Mouse (Mus musculus): ENCODE data around the gene Hcrtr2. TPM values are rescaled to one million over a fixed set of nuclear protein-coding genes. Genes with fewer than 3 reads are reported as not detected.

Gene Hcrtr2
- total RNA-seq (2021): not detected
- long read RNA-seq, experiment 1: 0 reads
- long read RNA-seq, experiment 2: 0 reads

DNA sequence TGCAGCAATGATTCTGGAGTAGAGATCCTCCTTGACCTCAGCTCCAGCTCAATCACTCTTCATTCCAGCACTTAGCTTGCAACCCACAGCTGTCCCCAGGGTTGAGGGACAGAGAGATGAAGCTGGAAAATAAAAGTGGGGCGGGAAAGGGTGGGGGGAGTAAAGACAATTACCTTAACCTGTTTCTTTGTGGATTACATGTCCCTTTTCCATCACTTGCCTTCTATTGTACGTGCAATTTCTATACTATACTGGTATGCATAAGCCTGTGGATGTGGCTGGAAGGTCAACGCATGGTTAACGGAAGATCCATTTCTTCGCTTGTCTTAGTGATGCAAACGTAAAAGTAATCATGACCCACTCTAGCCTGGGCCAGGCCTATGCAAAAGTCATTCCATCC is at the start of gene Hcrtr2:
TSS of gene Hcrtr2 (minus strand) at position 101 of the 400 bp plus-strand sequence.
- intact Hi-C loops (cut with DNase I): no loop called here
- DNase-seq: no peak

DNA sequence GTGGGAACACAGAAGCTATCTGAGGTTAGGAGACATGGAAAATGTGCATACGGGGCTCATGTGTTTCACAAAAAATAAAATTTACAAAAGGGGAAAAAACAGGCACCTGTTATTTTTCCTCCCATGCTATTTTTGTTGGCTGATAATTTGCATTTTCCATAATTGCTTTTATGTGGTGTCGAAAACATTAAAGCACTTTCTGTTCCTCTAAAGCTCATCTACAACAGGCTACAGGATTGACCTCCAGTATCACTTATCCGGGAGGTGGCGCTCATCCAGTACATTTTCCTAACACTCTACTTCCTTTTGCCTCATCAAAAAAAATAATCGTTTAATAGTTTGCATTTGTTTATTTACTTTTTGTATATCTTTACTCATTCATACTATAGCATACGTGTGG is 41.2 kb upstream of the Hcrtr2 start:
- no peak for DNase-seq
- intact Hi-C loops (cut with DNase I): no loop called here

DNA sequence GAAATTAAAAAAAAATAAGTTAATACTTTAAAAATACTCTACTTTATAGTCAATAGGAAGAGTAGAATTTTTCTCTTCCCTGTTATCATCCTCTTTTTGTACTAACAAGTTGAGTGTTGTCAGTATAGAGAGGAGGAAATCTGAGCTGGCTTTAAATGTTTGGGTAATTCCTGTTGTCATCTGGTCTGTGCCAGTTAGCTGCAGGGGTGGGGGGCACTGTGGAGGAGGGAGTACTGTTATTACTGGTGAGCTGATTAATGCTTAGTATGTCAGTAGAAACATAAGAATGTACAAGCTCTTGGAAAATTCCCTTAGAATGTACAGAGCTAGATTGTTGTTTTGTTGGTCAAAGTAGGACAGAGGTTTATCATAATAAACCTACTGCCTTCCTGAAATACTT is 36.7 kb upstream of the Hcrtr2 start:
- intact Hi-C loops (cut with DNase I): no loop called here

DNA sequence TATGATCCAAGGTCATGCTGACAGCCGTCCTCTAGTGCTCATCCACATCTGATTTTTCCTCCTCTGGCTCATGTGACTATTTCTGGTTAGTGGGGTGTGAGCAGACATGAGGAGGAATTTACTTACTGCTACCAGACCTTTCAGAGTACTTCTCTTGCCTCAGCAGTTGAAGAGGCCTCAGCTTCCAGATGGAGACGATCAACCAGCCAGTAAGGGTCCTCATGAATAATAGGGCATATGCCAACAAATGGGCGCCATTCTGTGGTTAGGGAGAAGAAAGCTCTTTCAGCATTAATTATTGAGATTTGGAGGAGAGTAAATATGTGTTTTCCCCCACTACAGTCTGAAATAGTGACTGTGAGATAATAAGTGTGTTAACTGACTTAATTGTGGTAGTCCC is 28.7 kb upstream of the Hcrtr2 start:
- intact Hi-C loops (cut with DNase I): no loop called here
- DNase-seq: no peak

More for the DNA sequence above, 36.7 kb upstream of the Hcrtr2 start:
- DNase-seq: no peak

DNA sequence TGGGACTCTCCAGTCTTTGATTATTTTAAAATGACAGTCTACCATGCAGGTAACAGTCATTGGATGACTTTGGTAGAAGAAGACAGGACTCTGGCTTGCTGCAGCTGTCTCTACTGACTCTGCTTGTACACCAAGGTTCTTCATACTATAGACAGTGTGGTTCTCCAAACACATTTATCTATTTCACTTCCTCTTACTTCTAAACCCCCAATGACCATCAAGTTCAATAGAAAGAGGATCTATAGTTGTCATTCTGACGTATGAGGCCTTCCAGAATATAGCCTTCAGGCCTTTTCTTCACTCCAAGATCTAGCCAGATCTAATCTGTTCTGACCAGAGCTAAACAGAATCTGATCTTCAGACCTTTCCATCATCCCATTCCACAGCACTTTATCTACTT is 23.6 kb upstream of the Hcrtr2 start:
- intact Hi-C loops (cut with DNase I): no loop called here
- no peak for DNase-seq

- intact Hi-C loops (cut with DNase I): no loop called here
Observed at GRCm38 (mm10) chr9:76331081-76331480, 7.4 kb upstream of the Hcrtr2 start.

DNA sequence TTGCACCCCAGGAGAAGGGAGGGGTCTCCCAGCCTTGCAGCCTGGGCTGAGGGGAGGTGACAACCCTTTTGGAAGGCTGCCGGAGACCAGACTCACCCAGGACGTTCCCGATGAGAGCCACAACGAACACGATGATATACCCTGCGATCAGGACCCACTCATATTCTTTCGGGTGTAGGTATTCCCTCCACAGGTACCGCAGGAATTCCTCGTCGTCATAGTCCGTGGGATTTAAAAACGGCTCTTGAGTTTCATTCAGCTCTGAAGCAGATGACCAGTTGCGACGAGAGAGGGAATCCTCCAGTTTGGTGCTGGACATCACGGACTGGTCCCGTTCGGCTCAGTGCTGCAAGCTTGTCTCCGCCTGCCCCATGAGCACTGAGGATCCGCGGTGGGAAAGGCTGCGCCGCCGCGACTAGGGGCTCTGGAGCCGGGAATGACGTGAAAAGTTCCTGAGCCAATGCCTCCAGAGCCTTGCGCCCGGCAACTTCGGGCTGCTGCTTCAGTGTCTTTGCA is 412 bp downstream of the Hcrtr2 start:
- intact Hi-C loops (cut with DNase I): no loop called here
- peak in 1 of 2 experiments; percentile 1 for DNase-seq

More at GRCm38 (mm10) chr9:76331081-76331480, 7.4 kb upstream of the Hcrtr2 start:
- DNase-seq: no peak

DNA sequence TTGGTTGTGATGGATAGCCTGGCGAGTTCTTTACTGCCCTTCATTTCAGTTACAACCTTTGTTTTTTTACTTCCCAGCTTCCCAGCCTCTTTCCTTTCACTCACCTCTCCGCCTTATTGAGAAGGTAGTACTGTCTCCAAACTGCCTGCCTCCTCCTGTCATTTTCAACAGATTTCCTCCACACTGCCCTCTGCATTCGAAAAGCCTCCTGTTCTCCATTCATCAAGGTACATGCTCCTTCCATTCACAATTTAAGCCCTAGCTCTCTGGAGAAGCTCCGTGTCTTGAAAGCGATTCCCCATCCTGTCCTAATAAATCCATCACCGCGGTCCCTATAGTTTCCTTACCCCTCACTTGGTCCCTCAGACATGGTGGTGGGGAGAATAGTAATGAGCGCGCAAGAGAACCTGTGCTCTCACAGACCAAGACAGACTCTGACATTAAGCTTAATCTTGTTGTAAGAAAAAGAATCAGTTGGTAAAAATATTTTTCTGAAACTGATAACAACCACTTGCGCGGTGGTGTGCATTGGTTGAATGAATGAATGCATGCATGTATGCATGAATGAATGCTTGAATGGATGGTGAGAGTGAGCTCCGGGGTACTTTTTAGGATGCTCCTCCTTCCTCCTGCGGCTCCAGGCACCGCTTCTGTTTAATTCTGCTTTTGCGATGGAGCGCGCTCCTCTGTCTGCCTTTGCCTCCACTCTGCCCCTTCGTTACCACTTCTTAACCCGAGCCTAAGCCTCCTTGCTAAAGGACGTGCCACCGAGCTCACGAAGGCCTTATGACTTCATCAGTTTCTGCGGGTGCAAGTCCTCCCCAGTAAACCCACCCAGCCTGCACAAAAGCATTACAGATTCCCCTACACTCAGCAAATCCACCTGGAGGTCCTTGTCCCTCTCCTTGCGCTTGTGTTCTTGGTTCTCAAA is 1.3 kb downstream of the Hcrtr2 start:
- no peak for DNase-seq
- intact Hi-C loops (cut with DNase I): no loop called here

GRCm38 (mm10) chr9:76321589-76321988 is 2.1 kb downstream of the Hcrtr2 start:
- intact Hi-C loops (cut with DNase I): no loop called here
- DNase-seq: no peak

DNA sequence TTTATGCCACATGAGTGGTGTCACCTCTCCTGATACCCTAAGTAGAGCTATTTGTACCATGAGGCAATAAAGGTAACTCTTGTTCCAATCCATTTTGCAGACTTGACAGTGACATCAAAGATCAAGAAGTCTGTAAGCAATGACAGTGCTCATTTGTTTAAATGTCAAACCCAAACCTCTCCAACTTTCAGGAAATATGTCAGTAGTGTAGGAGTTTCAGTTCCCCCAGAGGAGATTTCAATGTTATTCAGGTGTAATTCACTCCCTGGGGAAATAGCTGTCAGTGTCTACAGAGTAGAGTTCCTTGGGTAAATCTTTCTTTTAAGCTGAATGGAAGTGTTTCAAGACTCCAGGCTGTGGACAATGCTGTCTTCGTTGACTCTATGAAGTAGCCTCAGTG is 2.9 kb downstream of the Hcrtr2 start:
- intact Hi-C loops (cut with DNase I): no loop called here
- DNase-seq: no peak

GRCm38 (mm10) chr9:76318302-76318701 is 5.4 kb downstream of the Hcrtr2 start:
- intact Hi-C loops (cut with DNase I): no loop called here
- no peak for DNase-seq

GRCm38 (mm10) chr9:76315096-76315495 is 8.6 kb downstream of the Hcrtr2 start:
- no peak for DNase-seq
- intact Hi-C loops (cut with DNase I): no loop called here

- intact Hi-C loops (cut with DNase I): no loop called here
- no peak for DNase-seq
Observed at GRCm38 (mm10) chr9:76313921-76314320, 9.7 kb downstream of the Hcrtr2 start.

DNA sequence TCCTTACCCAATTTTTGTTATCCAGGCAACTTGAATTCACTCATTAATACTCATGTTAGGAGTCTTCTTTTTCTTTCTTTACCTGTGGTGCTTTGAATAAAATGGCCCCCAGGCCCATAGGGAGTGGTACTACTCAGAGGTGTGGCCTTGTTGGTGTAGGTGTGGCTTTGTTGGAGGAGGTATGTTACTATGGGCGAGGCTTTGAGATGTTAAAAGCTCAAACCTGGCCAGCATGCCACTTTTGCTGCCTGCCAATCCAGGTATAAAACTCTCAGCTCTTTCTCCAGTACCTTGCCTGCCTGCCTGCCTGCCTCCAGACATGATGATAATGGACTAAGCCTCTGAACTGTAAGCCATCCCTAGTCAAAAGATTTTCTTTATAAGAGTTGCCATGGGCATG is 11.4 kb downstream of the Hcrtr2 start:
- DNase-seq: no peak
- intact Hi-C loops (cut with DNase I): no loop called here

- intact Hi-C loops (cut with DNase I): no loop called here
- no peak for DNase-seq
Observed at GRCm38 (mm10) chr9:76291384-76291783, 32.3 kb downstream of the Hcrtr2 start.

GRCm38 (mm10) chr9:76270886-76271285 is 52.8 kb downstream of the Hcrtr2 start:
- DNase-seq: no peak
- intact Hi-C loops (cut with DNase I): loop anchor here (10.0 kb wide), 1 partner anchor 1114 kb away; no protein-coding TSS in a partner anchor

DNA sequence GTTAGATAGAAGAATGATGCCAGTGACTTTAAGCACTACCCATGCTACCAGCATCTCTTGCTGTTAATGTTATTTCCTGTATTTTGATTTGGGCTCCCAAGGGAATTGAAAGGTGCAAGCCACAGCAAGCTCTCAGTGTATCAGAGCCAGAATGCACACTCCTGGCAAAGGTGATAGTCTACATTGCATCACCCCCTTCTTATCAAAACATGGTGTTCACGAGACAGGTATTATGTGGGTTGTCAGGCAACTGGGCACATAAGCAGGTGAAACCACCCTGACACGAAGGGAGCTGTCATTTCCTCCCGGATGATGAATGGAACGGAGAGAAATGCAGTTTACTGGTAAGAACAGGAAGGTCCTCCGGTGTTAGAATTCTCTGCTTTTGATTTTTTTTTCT is 65.9 kb downstream of the Hcrtr2 start:
- DNase-seq: no peak
- intact Hi-C loops (cut with DNase I): no loop called here

GRCm38 (mm10) chr9:76252544-76252943 is 71.1 kb downstream of the Hcrtr2 start:
- DNase-seq: no peak
- intact Hi-C loops (cut with DNase I): no loop called here

DNA sequence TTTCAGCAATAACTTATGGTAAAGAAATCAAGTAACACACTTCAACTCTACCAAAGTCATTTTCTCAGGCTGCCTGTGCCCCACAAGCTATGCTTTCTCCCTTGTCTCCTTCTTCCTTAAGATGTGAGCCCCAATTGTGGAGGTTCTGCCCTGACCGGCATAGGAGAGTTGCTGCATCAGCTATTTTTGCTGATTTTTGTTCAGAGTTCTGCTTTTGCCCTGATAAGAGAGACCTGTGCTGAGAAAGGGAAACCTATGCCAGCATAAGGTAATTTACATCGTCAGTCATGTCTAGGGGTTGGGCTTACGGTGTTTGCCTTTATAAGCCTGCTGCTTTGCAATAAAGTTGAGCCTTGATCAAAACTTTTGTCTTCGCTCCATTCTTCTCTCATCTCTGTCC is 71.5 kb downstream of the Hcrtr2 start:
- no peak for DNase-seq
- intact Hi-C loops (cut with DNase I): no loop called here

GRCm38 (mm10) chr9:76242322-76242721 is 81.3 kb downstream of the Hcrtr2 start:
- no peak for DNase-seq
- intact Hi-C loops (cut with DNase I): no loop called here

- intact Hi-C loops (cut with DNase I): loop anchor here (2.0 kb wide), 2 partner anchors 113 to 477 kb away; no protein-coding TSS in a partner anchor
- no peak for DNase-seq
Observed at GRCm38 (mm10) chr9:76237946-76238345, 85.7 kb downstream of the Hcrtr2 start.

GRCm38 (mm10) chr9:76237243-76237642 is 86.4 kb downstream of the Hcrtr2 start:
- DNase-seq: no peak
- intact Hi-C loops (cut with DNase I): loop anchor here (2.0 kb wide), 2 partner anchors 112 to 476 kb away; no protein-coding TSS in a partner anchor
